Mouse (Mus musculus): ENCODE data around the gene Mapkap1.

The Mapkap1 gene

DNA sequence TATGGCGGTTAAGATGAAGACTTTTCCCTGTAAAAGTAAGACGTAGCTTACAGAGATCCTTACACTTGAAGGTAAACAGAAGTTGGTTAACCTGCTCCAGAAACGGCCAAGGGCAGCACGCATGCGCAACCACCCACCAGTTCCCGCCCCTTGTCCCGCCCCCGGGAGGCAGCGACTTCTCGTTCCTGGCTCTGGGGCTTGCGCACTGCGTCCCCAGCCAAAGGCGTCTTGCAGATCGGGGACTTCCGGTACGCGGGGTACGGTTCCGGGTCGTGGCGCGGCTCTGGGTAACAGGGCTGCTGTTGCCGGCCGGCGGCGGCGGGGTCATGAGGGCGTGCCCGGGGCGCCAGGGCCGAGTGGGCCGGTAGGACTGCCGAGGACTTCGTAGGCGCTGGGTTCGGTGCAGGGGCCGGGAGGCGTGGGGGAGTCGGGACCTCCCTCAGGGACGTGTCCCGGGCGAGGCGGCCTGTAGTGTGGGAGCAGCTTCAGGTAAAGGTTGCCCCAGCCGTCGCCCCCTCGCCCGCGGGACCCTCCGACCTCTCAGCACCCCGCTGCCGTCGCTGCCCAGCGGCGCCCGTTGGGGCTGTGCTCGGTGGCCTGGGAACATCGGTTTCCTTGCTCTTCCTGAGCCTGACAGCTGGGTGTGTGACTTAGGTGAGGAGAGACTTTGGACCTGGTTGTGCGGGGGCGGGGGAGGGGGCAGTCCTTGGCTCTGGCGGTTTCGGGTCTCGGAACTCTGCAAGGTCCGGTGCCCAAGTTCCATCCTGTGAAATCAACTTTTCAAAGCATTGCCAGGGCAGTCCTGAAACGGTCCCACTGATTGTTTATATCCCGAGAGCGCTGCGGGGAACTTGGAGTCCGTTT is at the start of gene Mapkap1:
Gene Mapkap1, plus strand, starts transcription at position 171 of the 864 bp plus-strand sequence.
- DNase-seq (ENCODE audit: low read depth, low spot score) = peak; percentile 97

DNA sequence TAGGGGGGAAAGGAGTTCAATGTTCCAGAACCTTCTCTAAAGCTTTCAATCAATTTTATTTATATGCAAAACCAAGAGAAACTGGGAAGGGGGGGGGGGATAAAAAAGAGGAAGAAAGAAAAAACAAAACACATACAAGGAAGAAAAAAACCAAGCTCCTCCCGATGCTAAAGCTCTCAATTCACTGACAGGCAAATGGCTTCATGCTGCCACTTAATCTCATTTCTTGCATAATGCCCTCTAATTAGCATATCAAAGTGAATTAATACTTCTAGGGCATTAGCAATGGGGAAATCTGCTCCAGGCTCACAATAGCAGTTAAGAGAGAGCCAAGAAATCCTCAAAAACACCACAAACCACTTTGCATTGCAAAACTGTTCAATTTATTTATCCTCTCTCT is 42.9 kb upstream of the Mapkap1 start:
- DNase-seq (ENCODE audit: low read depth, low spot score) = no peak

DNA sequence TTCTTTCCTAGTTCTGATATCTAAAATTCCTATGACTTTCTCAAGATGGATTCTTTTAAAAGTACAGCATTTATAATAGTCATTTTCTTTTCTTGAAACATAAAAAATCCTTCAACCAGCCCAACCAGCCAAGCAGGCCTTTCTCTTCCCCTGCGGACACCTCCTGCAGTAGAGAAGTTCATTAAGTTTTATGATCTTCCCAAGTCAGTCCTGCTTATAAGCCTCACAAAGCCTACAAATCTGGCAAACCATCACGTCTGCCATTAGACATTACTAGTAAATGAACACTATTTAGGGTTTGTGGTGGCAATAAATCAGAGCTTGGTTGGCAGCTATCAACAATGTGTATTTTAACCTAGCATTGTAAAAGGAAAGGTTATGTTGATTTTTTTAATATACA is 39.5 kb upstream of the Mapkap1 start:
- no peak for DNase-seq (ENCODE audit: low read depth, low spot score)

- no peak for DNase-seq (ENCODE audit: low read depth, low spot score)
Measured at GRCm38 (mm10) chr2:34368396-34368795, 38.2 kb upstream of the Mapkap1 start.

DNA sequence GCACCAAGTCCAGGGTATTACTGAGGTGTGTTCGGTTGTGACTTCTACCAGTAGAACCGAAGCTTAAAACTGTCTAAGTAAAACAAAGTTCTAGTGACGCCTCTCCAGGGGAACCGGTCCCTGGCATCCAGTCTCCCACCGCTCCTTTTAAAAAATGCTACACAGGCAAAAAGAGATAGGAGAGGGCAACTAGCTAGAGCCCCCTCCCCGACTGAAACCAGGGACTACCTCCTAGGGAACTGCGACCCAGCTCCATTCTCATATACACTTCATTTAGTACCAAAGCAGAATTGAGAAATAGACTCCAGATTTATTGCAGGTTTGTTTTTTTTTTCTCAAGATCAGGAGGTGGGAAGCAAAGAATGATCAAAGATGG is 36.2 kb upstream of the Mapkap1 start:
- DNase-seq (ENCODE audit: low read depth, low spot score) = no peak

GRCm38 (mm10) chr2:34370725-34371440 is 35.7 kb upstream of the Mapkap1 start:
- peak; percentile 24 for DNase-seq (ENCODE audit: low read depth, low spot score)

- DNase-seq (ENCODE audit: low read depth, low spot score) = peak; percentile 19
Measured at GRCm38 (mm10) chr2:34371441-34372304, 34.9 kb upstream of the Mapkap1 start.

DNA sequence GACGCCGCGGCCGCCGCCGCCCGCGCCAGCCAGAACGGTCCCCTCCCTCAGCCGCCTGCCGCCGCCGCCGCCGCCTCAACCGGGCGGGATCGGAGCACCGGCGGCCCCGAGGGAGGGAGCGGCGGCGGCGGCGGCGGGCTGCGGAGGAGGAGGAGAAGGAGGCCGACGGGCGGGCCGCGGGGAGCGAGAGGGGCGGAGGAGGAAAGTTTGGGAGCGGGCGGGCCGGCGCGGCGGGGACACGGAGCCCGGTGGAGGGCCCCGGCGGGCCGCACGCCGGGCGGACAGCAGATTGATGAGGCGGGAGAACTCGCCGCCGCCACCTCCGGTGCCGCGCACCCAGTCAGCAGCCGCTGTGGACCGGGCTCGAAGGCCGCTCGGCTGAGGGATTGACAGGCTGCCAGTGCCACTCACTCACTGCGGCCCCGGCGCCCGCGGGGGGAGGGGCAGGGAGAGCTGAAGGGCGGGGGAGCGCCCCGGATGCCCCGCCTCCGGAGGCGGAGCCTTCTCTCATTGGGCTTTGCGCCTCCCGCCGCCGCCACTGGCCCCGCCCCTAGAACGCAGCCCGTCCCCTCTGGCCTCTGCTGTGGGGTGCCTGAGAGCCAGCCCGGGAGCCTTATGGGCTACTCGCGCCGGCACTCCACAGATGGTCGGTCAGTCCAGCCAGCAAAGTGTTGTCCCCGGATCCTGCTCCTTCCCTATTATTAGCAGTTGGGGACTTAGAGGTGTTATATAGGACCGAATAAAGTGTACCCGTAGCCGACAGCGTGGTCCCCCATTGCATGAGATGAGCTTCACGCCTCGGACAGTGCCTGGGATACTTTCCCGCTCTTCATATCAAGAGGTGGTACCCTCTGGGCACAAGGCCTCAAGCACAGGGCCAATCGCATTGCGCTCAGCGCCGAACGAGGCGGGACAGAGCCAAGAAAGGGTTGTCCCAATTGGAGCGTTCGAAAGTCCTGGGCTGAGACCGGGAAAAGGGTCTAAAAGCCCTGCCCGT is 34.0 kb upstream of the Mapkap1 start, which contains the start of gene Pbx3:
Gene Pbx3, minus strand, starts transcription at position 838 of the 997 bp plus-strand sequence.
- peak; percentile 97 for DNase-seq (ENCODE audit: low read depth, low spot score)

DNA sequence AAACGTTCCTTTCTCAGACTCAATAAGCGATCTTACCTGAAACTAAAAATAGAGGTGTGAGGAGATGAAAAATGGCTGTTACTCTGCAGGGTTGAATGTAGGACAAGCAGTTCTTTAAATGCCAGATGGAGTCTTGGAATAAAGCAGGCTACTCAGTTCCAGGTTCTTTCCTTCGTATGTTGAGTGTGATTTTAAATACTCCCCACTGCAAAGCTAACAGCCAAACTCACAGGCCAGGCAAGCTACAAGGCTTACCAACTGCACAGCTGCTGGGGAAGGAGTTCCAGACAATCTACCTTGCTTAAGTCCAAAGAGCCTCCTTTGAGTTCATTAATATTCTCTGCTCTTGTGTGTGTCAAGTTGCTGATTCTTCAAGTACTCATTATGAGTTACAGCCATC is 32.7 kb upstream of the Mapkap1 start:
- no peak for DNase-seq (ENCODE audit: low read depth, low spot score)

DNA sequence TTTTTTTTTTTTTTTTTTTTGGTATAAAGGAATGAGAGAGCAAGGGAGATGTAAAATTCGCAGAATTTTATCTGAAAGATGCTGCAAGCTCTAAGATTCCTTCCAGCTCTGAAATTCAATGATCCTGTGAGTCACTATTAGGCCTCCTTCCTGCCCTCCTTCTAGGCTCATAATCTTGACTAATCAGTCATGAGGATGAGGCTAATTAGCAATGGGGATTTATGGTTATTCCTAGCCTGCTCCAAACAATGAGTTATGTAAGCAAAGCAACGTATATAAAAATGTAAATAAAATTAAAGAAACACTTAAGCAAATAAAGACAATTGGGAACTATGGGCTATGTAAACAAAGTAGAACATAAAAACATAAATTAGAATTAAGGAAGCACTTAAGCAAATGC is 32.2 kb upstream of the Mapkap1 start:
- no peak for DNase-seq (ENCODE audit: low read depth, low spot score)

DNA sequence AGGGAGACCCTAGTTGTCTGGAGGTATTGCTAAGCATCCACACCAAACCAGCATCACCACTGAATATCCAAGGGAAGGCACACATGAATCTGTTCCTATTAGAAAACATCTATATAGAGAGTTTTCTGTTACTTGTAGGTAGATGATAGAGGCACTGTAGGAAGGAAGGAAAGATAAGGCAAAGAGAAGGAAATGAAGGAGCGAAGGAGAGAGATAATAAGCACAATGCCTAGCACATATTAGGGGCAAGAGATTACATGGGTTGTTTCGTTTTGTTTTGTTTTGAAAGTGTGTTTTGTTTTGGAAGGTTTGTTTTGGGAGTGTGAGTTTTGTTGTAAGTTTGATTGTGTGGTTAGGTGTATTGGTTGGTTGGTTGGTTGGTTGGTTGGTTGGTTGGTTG is 27.6 kb upstream of the Mapkap1 start:
- DNase-seq (ENCODE audit: low read depth, low spot score) = no peak

DNA sequence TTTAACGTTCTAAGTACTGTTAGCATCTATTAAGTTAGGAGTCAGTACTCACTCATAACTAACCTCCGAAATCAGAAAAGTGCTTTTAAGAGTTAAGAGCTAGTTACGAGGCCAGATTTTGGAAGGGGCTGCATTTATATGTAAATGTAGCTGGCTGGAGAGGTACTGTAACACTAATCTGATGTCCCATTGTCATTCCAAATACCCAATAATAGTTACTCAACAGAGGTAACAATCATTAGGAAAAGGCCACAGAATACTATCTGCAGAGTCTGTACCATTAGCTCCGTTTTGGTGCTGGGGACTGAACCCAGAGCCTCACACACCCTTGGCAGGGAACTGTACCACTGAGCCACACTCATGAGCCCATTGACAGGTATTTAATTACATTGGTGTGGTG is 7.0 kb upstream of the Mapkap1 start:
- peak; percentile 62 for DNase-seq (ENCODE audit: low read depth, low spot score)

GRCm38 (mm10) chr2:34407596-34407995 is 1.0 kb downstream of the Mapkap1 start:
- peak; percentile 13 for DNase-seq (ENCODE audit: low read depth, low spot score)

DNA sequence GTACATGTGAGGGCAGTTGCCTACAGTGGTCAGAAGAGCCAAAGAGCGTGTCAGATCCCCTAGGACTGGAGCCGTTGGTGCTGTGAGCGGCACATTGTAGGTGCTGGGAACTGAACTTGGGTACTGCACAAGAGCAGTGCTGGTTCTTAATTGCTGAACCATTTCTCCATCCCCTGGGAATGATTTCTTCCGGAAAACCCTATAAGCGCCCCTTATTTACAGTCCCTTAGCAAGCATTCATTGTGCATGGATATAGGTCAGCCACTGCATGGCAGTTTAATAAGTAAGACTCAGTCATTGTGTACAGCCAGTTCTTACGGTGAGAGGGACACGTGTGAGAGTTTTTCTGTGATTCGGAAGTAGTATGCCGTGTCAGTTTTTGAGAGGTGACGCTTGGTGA is 1.8 kb downstream of the Mapkap1 start:
- no peak for DNase-seq (ENCODE audit: low read depth, low spot score)

DNA sequence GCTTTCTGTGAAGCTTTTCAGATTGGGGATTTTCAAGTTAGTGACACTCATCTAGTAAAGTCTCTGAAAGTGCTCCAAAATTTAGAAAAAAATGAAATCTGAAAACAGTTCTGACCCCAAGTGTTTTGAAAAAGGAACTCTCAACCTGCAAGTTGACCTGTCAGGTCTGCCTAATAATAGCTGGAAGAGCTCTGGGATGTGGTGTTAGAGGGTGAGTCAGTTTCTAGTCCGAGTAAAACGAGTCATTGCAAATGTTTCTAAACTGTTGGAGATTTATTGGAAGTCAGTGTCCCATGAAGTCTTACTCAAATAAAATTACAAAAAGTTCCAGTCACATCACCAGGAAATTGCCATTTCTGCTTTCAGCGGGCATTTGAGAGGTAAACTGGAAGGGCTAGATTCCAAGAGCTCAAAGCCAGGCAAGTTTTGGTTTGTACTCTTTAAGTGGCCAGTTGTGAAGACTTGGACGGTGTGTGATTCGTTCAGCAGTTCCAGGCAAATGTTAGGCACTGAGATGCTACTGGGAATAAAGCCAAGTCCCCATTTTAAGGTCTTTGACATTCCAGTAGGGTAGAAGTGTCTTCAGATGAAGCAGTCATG is 3.3 kb downstream of the Mapkap1 start:
- DNase-seq (ENCODE audit: low read depth, low spot score) = no peak

GRCm38 (mm10) chr2:34420256-34420655 is 13.7 kb downstream of the Mapkap1 start:
- DNase-seq (ENCODE audit: low read depth, low spot score) = peak; percentile 9

- no peak for DNase-seq (ENCODE audit: low read depth, low spot score)
Measured at GRCm38 (mm10) chr2:34424186-34424585, 17.6 kb downstream of the Mapkap1 start.

- no peak for DNase-seq (ENCODE audit: low read depth, low spot score)
Measured at GRCm38 (mm10) chr2:34425573-34426223, 19.1 kb downstream of the Mapkap1 start.

GRCm38 (mm10) chr2:34430663-34431062 is 24.1 kb downstream of the Mapkap1 start:
- DNase-seq (ENCODE audit: low read depth, low spot score) = no peak

All from ES-CJ7 (cell line).